Mouse (Mus musculus) liver, embryonic 14.5 days (tissue): ENCODE measurements around the gene A730009L09Rik. TPM values are rescaled to one million over a fixed set of nuclear protein-coding genes. Genes with fewer than 3 reads are reported as not detected.

Source experiments
- ATAC-seq: fragments of 200-750 bp; cut with Nextera tagmentation; 2 replicates; pipeline ENCODE4 v1.8.0; 2017; ENCODE audit warnings: moderate number of reproducible peaks, mild to moderate bottlenecking, moderate library complexity; ENCODE audit not compliant: insufficient read depth
- DNase-seq, 3 experiments: peaks; one replicate each; pipeline ENCODE4 v3.0.0-alpha.2; 2012 to 2013; ENCODE audit warnings: low read depth in 3 of 3, low spot score in 3 of 3
- H3K27ac ChIP-seq: fragments of 300-500 bp; sonication (generic); 2 replicates; pipeline ENCODE4 v1.5.1; 2014; ENCODE audit warnings: moderate library complexity, mild to moderate bottlenecking, control low read depth, inconsistent platforms
- H3K27me3 ChIP-seq: fragments of 300-500 bp; sonication (generic); 2 replicates; pipeline ENCODE4 v1.6.1; 2014; ENCODE audit warnings: mild to moderate bottlenecking, low read length, moderate library complexity; ENCODE audit not compliant: control insufficient read depth, insufficient read depth
- H3K36me3 ChIP-seq: fragments of 300-500 bp; sonication (generic); replicated peaks from 2 replicates; pipeline ENCODE4 v1.6.1; 2014; ENCODE audit warnings: low read depth; ENCODE audit not compliant: control insufficient read depth, insufficient read depth
- H3K4me1 ChIP-seq, 2 experiments: fragments of 200-500 bp in 1 of 2; fragments of 300-500 bp in 1 of 2; sonication (generic) in 1 of 2; replicated peaks; 2 replicates each; pipeline ENCODE4 v1.6.1; 2012 to 2014; ENCODE audit warnings: antibody characterized with exemption in 1 of 2, inconsistent platforms in 1 of 2, low read length in 1 of 2; ENCODE audit not compliant: control insufficient read depth in 2 of 2, insufficient read depth in 2 of 2
- H3K4me2 ChIP-seq: fragments of 300-500 bp; sonication (generic); 2 replicates; pipeline ENCODE4 v1.6.1; 2014; ENCODE audit warnings: low read depth, mild to moderate bottlenecking, control low read depth, moderate library complexity
- H3K4me3 ChIP-seq, 2 experiments: fragments of 200-500 bp in 1 of 2; fragments of 300-500 bp in 1 of 2; sonication (generic) in 1 of 2; 2 replicates each; pipeline ENCODE4 v1.5.1; 2012 to 2014; ENCODE audit warnings: low read depth in 2 of 2, low read length in 2 of 2, mild to moderate bottlenecking in 2 of 2, control low read depth in 1 of 2, inconsistent platforms in 1 of 2, moderate library complexity in 1 of 2; ENCODE audit not compliant: insufficient read depth in 1 of 2
- H3K9ac ChIP-seq: fragments of 300-500 bp; sonication (generic); replicated peaks from 2 replicates; pipeline ENCODE4 v1.6.1; 2014; ENCODE audit warnings: mild to moderate bottlenecking, control low read depth, moderate library complexity
- H3K9me3 ChIP-seq: fragments of 300-500 bp; sonication (generic); 2 replicates; pipeline ENCODE4 v1.6.1; 2016; ENCODE audit warnings: low read length, mixed read lengths; ENCODE audit not compliant: control insufficient read depth
- CTCF ChIP-seq: IDR thresholded peaks from 2 replicates; pipeline ENCODE4 v1.5.1; 2016; ENCODE audit warnings: antibody characterized with exemption, low read depth, control low read depth
- EP300 ChIP-seq: IDR thresholded peaks from 2 replicates; pipeline ENCODE4 v1.6.1; 2016; ENCODE audit warnings: antibody characterized with exemption, low read depth
- WGBS: fragments of 180-500 bp; shearing (Covaris S2); extraction: QIAGEN DNeasy Blood & Tissue Kit; methylation state at CpG from one replicate; pipeline ENCODE4 v1.1.7; 2014; ENCODE audit not compliant: insufficient replicate concordance; 5-methylcytosine and 5-hydroxymethylcytosine counted together
- polyA plus RNA-seq, 2 experiments: library from polyadenylated mRNA; depleted of rRNA in 1 of 2; stranded (reverse) in 1 of 2; unstranded in 1 of 2; fragments of >200 nt; fragmentation: Nextera tagmentation in 1 of 2; extraction: Ambion mirVana in 1 of 2; gene quantifications; 2 replicates each; pipeline versions ENCODE4 v1.2.1 to v1.2.3; 2012 to 2014

Gene A730009L09Rik
- polyA plus RNA-seq (2012; rRNA removed) (not detected in 2 replicates), polyA plus RNA-seq (2014; fragmentation: Nextera tagmentation; extraction: Ambion mirVana) (not detected in 2 replicates)

- DNase-seq: no peak
Observed at GRCm38 (mm10) chr16:84514821-84515220, at the start of gene A730009L09Rik. TSS of gene A730009L09Rik (plus strand) at chr16:84515121.

GRCm38 (mm10) chr16:84465581-84466165 lies 49.2 kb upstream of the A730009L09Rik start:
- Histone ChIP-seq H3K4me3 (no peak overlapping the region), H3K9ac (no peak overlapping the region), H3K4me1 (no peaks in the 10 kb centered on the region), H3K27ac (no peak overlapping the region), H3K27me3 (no peaks in the 10 kb centered on the region), H3K9me3 (no peaks in the 10 kb centered on the region), H3K36me3 (no peaks in the 10 kb centered on the region), H3K4me2 (no peak overlapping the region)
- ATAC-seq (no peak), DNase-seq (no peak)
- WGBS: 54% methylated on average over 6 of the region's 6 CpGs
- TF ChIP-seq CTCF (no peak), EP300 (no peak)

More at GRCm38 (mm10) chr16:84514821-84515220, at the start of gene A730009L09Rik:
- Histone ChIP-seq H3K9me3 (no peaks in the 10 kb centered on the region), H3K27ac (no peak within 1 kb of the TSS), H3K27me3 (no peaks in the 10 kb centered on the region), H3K4me3 (no peak within 1 kb of the TSS), H3K4me2 (no peak within 1 kb of the TSS), H3K4me1 (no peaks in the 10 kb centered on the region), H3K36me3 (no peaks in the 10 kb centered on the region), H3K9ac (no peak within 1 kb of the TSS)
- no peak for ATAC-seq
- TF ChIP-seq EP300 (no peak), CTCF (no peak)
- WGBS: 64% methylated on average over 8 of the region's 8 CpGs

DNA sequence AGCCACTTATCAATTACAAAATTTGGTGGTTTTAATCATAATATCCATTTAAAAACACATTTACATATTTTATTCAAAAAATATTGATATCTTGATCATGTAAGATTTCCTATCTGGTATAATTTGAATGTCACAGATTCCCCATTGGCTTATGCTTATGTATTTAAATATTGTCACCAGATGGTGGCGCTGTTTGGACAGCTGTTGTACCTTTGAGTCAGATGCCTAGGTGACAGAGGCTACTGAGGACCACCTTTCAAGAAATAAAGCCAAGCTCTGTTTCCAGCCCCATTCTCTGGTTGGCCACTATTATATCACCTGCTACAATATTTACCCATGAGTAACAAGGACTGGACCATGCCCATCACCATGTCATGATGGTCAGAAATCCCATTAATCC lies 46.0 kb upstream of the A730009L09Rik start:
- no peak overlapping the region for H3K27ac ChIP-seq
- WGBS: 11% methylated on average over 1 of the region's 1 CpGs
- H3K4me3 ChIP-seq: no peak overlapping the region
- no peak overlapping the region for H3K4me2 ChIP-seq
- H3K9ac ChIP-seq: no peak overlapping the region
- H3K4me1 ChIP-seq: no peaks in the 10 kb centered on the region
- TF ChIP-seq CTCF (no peak), EP300 (no peak)
- H3K27me3 ChIP-seq: no peaks in the 10 kb centered on the region
- ATAC-seq: no peak
- no peaks in the 10 kb centered on the region for H3K9me3 ChIP-seq
- H3K36me3 ChIP-seq: no peaks in the 10 kb centered on the region
- DNase-seq: no peak

DNA sequence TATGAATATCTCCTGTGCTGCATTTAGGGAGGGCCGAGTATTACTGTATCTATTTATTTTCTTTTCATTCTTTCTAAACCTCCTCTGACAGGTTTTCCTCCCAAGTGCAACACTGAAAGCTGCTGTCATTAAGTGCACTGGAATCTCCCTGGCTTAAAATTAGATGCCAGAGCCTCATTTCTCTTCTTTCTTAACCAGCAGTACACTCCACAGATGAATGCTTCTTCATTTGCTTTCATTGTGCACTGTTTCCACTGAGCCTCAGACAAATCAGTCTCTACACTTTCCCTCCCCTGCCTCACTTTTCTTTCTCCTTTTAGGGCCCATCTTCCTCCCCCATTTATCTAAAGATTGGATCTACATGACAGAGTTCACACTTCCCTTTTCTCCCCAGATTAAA lies 44.9 kb upstream of the A730009L09Rik start:
- no peaks in the 10 kb centered on the region for H3K9me3 ChIP-seq
- DNase-seq (no peak), ATAC-seq (no peak)
- no peak overlapping the region for H3K4me3 ChIP-seq
- TF ChIP-seq EP300 (no peak), CTCF (no peak)
- 58% methylated on average over 1 of the region's 1 CpGs for WGBS
- no peak overlapping the region for H3K27ac ChIP-seq
- H3K4me1 ChIP-seq: no peaks in the 10 kb centered on the region
- no peak overlapping the region for H3K4me2 ChIP-seq
- H3K27me3 ChIP-seq: no peaks in the 10 kb centered on the region
- H3K9ac ChIP-seq: no peak overlapping the region
- H3K36me3 ChIP-seq: no peaks in the 10 kb centered on the region

DNA sequence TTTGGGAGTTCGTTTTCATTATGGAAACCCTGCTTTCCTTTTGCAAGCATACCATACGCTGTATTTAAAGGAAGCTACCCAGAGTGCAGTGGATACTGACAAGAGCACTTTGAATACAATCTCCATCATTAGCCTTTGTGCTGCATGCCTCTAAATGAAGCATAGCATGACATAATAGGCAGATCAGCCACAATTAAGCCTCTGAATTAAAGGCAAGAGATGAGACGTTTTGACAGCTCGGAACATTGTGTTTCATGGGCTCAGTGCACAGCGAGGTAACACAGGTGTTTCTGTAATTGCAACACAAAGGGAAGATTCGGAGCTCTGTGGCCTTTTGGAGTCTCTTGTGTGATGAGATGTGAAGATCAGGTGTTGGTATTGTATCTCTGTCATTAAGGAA lies 41.5 kb upstream of the A730009L09Rik start:
- 61% methylated on average over 6 of the region's 6 CpGs for WGBS
- H3K27me3 ChIP-seq: no peaks in the 10 kb centered on the region
- H3K4me1 ChIP-seq: no peaks in the 10 kb centered on the region
- DNase-seq (no peak), ATAC-seq (no peak)
- H3K4me3 ChIP-seq: no peak overlapping the region
- no peak overlapping the region for H3K4me2 ChIP-seq
- H3K36me3 ChIP-seq: no peaks in the 10 kb centered on the region
- H3K9ac ChIP-seq: no peak overlapping the region
- H3K9me3 ChIP-seq: no peaks in the 10 kb centered on the region
- TF ChIP-seq CTCF: no peak
- no peak for TF ChIP-seq EP300
- H3K27ac ChIP-seq: no peak overlapping the region
